Mouse (Mus musculus) forebrain, postnatal 0 days (tissue): ENCODE results near the gene Dctn3. TPM values are rescaled to one million over a fixed set of nuclear protein-coding genes. Genes with fewer than 3 reads are reported as not detected.
"Not testable (repeated sequence)": the region's sequence is repeated elsewhere in the genome, so short reads cannot be mapped to it uniquely, and the experiment has no call there.

Source experiments
- ATAC-seq: fragments of 200-750 bp; cut with Nextera tagmentation; 2 replicates; pipeline ENCODE4 v1.8.0; 2017; ENCODE audit warnings: mild to moderate bottlenecking, moderate library complexity
- DNase-seq: peaks from one replicate; pipeline ENCODE4 v3.0.0-alpha.2; 2015
- H3K27ac ChIP-seq: fragments of 300-500 bp; sonication (generic); 2 replicates; pipeline ENCODE4 v1.5.1; 2014; ENCODE audit warnings: low read depth, mild to moderate bottlenecking, antibody characterized with exemption, low read length, moderate library complexity, mixed read lengths
- H3K27me3 ChIP-seq: fragments of 300-500 bp; sonication (generic); 2 replicates; pipeline ENCODE4 v1.6.1; 2014; ENCODE audit warnings: mild to moderate bottlenecking, low read length, mixed read lengths; ENCODE audit not compliant: insufficient read depth
- H3K36me3 ChIP-seq: fragments of 300-500 bp; sonication (generic); 2 replicates; pipeline ENCODE4 v1.6.1; 2014; ENCODE audit warnings: mild to moderate bottlenecking, moderate library complexity; ENCODE audit not compliant: insufficient read depth
- H3K4me1 ChIP-seq: fragments of 300-500 bp; sonication (generic); 2 replicates; pipeline ENCODE4 v1.6.1; 2014; ENCODE audit warnings: antibody characterized with exemption; ENCODE audit not compliant: insufficient read depth
- H3K4me2 ChIP-seq: fragments of 300-500 bp; sonication (generic); 2 replicates; pipeline ENCODE4 v1.6.1; 2014; ENCODE audit warnings: low read depth, mild to moderate bottlenecking, moderate library complexity
- H3K4me3 ChIP-seq: fragments of 300-500 bp; sonication (generic); 2 replicates; pipeline ENCODE4 v1.5.1; 2014; ENCODE audit warnings: low read depth, low read length, mixed read lengths
- H3K9ac ChIP-seq: fragments of 300-500 bp; sonication (generic); 2 replicates; pipeline ENCODE4 v1.6.1; 2014; ENCODE audit warnings: mild to moderate bottlenecking
- H3K9me3 ChIP-seq: fragments of 300-500 bp; sonication (generic); 2 replicates; pipeline ENCODE4 v1.6.1; 2016; ENCODE audit warnings: low read length
- CTCF ChIP-seq: sonication (generic); IDR thresholded peaks from 2 replicates; pipeline ENCODE4 v1.5.1; 2016; ENCODE audit warnings: antibody characterized with exemption, control low read depth, low read depth
- WGBS: fragments of 180-500 bp; shearing (Covaris S2); extraction: QIAGEN DNeasy Blood & Tissue Kit; methylation state at CpG from one replicate; pipeline ENCODE4 v1.1.7; 2014; 5-methylcytosine and 5-hydroxymethylcytosine counted together
- polyA plus RNA-seq: library from polyadenylated mRNA; unstranded; fragments of >200 nt; fragmentation: Nextera tagmentation; extraction: Ambion mirVana; gene quantifications from 2 replicates; pipeline ENCODE4 v1.2.1, GENCODE M21; 2015
- total RNA-seq: library from RNA; depleted of rRNA; stranded (reverse); fragments of >200 nt; gene quantifications from 2 replicates; pipeline ENCODE4 v1.2.3, GENCODE M21; 2014; rRNA removed

Dctn3 gene
- 184 and 251 TPM in 2 replicates for total RNA-seq
- polyA plus RNA-seq: 378 and 438 TPM in 2 replicates

- under 1% methylated on average over 27 of the region's 27 CpGs for WGBS
- no peak for TF ChIP-seq CTCF
These were observed at the start of gene Dctn3 for GRCm38 (mm10) chr4:41722918-41723351. Gene Dctn3, minus strand, starts transcription at chr4:41723170.

GRCm38 (mm10) chr4:41767301-41767700 lies 44.3 kb upstream of the Dctn3 start:
- not testable (repeated sequence) for H3K36me3 ChIP-seq, H3K9me3 ChIP-seq, H3K27me3 ChIP-seq, H3K9ac ChIP-seq, ATAC-seq, DNase-seq, H3K4me1 ChIP-seq, H3K27ac ChIP-seq, H3K4me3 ChIP-seq, H3K4me2 ChIP-seq
- 74% methylated on average over 10 of the region's 10 CpGs for WGBS

More at GRCm38 (mm10) chr4:41722918-41723351, at the start of gene Dctn3:
- peak within 1 kb of the TSS; percentile 70 for H3K27ac ChIP-seq
- H3K27me3 ChIP-seq: peaks cover 23% of the 10 kb centered on the region
- H3K36me3 ChIP-seq: peaks cover 26% of the 10 kb centered on the region
- peak within 1 kb of the TSS; percentile 89 for H3K4me3 ChIP-seq
- peaks cover 10% of the 10 kb centered on the region; the same call in 1 of the 2 replicates for H3K4me1 ChIP-seq
- peak within 1 kb of the TSS; percentile 65 for H3K4me2 ChIP-seq
- DNase-seq (peak; percentile 96), ATAC-seq (peak; percentile 99)
- peak within 1 kb of the TSS; percentile 94 for H3K9ac ChIP-seq
- H3K9me3 ChIP-seq: no peaks in the 10 kb centered on the region

DNA sequence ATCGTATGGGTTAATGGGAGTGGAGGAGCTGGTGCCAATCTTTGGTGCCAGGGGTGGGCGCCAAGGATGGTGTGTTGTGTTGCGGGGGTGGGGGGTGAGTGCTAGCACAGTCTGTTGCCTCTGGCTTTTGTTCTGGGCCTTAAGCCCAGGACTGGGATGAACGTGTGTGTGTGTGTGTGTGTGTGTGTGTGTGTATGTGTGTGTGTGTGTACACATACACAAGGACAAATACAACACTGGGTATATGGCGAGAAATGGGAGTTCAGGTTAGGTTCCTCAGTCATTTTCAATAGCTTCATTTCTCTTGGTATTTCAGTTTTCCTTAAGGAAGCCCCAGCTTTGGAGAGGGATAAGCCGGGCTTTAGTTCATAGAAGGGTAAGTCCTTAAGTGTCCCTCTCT lies 40.2 kb upstream of the Dctn3 start:
- ATAC-seq, DNase-seq: not testable (repeated sequence)
- WGBS: 61% methylated on average over 3 of the region's 6 CpGs

GRCm38 (mm10) chr4:41762688-41763114 lies 39.7 kb upstream of the Dctn3 start:
- ATAC-seq: peak; percentile 23; the same call in 1 of the 2 replicates
- H3K27me3 ChIP-seq, H3K4me2 ChIP-seq, H3K36me3 ChIP-seq, H3K27ac ChIP-seq, H3K9me3 ChIP-seq, H3K9ac ChIP-seq, H3K4me3 ChIP-seq, H3K4me1 ChIP-seq: not testable (repeated sequence)
- 33% methylated on average over 8 of the region's 8 CpGs for WGBS
- peak; percentile 52 for DNase-seq

More for the DNA sequence above, 40.2 kb upstream of the Dctn3 start:
- H3K27me3 ChIP-seq, H3K4me2 ChIP-seq, H3K9me3 ChIP-seq, H3K27ac ChIP-seq, H3K4me3 ChIP-seq, H3K36me3 ChIP-seq, H3K9ac ChIP-seq, H3K4me1 ChIP-seq: not testable (repeated sequence)

GRCm38 (mm10) chr4:41762099-41762687 lies 39.2 kb upstream of the Dctn3 start:
- no peak for DNase-seq
- Histone ChIP-seq H3K27ac (no peak overlapping the region), H3K9ac (no peak overlapping the region)

GRCm38 (mm10) chr4:41761680-41762079 lies 38.7 kb upstream of the Dctn3 start:
- DNase-seq (no peak), ATAC-seq (no peak)
- Histone ChIP-seq H3K27ac (no peak overlapping the region), H3K4me3 (no peak overlapping the region), H3K9ac (no peak overlapping the region), H3K36me3 (no peaks in the 10 kb centered on the region), H3K9me3 (no peaks in the 10 kb centered on the region), H3K4me2 (no peak overlapping the region), H3K27me3 (no peaks in the 10 kb centered on the region), H3K4me1 (0 out of 2 replicates have a peak, but pooled peaks cover 9% of the 10 kb centered on the region)
- TF ChIP-seq CTCF: no peak

More at GRCm38 (mm10) chr4:41762099-41762687, 39.2 kb upstream of the Dctn3 start:
- H3K4me1 ChIP-seq: 0 out of 2 replicates have a peak, but pooled peaks cover 9% of the 10 kb centered on the region
- 55% methylated on average over 8 of the region's 8 CpGs for WGBS
- no peaks in the 10 kb centered on the region for H3K36me3 ChIP-seq
- ATAC-seq: no peak
- H3K27me3 ChIP-seq: no peaks in the 10 kb centered on the region
- no peak overlapping the region for H3K4me3 ChIP-seq
- no peak overlapping the region for H3K4me2 ChIP-seq
- no peak for TF ChIP-seq CTCF
- H3K9me3 ChIP-seq: no peaks in the 10 kb centered on the region

DNA sequence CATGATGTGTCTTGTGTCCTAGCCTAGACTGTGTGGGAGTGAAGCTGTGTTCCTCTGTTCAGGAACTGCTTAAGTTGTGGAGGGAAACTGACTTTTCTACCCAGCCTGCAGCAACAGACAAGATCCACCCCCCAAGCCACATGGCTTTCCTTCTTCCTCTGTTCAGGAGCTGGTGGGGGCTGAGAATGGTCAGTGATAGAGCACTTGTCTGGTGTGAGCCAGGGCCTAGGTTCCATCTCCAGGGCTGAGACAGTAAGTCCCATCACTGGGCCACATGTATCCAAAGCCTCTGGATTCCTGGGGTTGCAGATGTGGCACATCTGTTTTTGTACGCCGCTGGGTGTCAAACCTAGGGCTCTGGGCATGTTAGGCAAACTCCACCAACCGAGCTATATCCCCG lies 37.9 kb upstream of the Dctn3 start:
- Histone ChIP-seq H3K9ac (0 out of 2 replicates have a peak overlapping the region, but pooled peaks have one; percentile 14), H3K4me3 (peak overlapping the region; percentile 18; the same call in 1 of the 2 replicates), H3K4me1 (0 out of 2 replicates have a peak, but pooled peaks cover 12% of the 10 kb centered on the region), H3K36me3 (no peaks in the 10 kb centered on the region), H3K27ac (no peak overlapping the region), H3K9me3 (no peaks in the 10 kb centered on the region), H3K4me2 (peak overlapping the region; percentile 42), H3K27me3 (no peaks in the 10 kb centered on the region)
- ATAC-seq (no peak), DNase-seq (no peak)
- no peak for TF ChIP-seq CTCF
- 91% methylated on average over 4 of the region's 4 CpGs for WGBS
